Mouse (Mus musculus) testis, adult 2 months (tissue): ENCODE results near the gene Padi2.

Source experiments
- CTCF ChIP-seq: fragments of 200-500 bp; IDR thresholded peaks from 2 replicates; pipeline ENCODE4 v1.5.1; 2012; ENCODE audit warnings: low read depth, mild to moderate bottlenecking, inconsistent platforms, low read length, moderate library complexity; ENCODE audit not compliant: control insufficient read depth, insufficient read depth, insufficient replicate concordance
- POLR2A ChIP-seq: fragments of 200-500 bp; IDR thresholded peaks from 2 replicates; pipeline ENCODE4 v1.6.1; 2012; ENCODE audit warnings: low read depth, mild to moderate bottlenecking, inconsistent platforms, low read length, moderate library complexity; ENCODE audit not compliant: control insufficient read depth

- TF ChIP-seq CTCF, result no peak
- no peak for TF ChIP-seq POLR2A
Observed at GRCm38 (mm10) chr4:140949052-140949451, 42.9 kb downstream of the Padi2 start.
